Mouse (Mus musculus) brain, adult 10 weeks (tissue): ENCODE measurements around the gene Tie1. TPM values are rescaled to one million over a fixed set of nuclear protein-coding genes. Genes with fewer than 3 reads are reported as not detected.

Source experiments
- polyA plus RNA-seq: library from polyadenylated mRNA; stranded (reverse); fragments of 350-450 nt; fragmentation: Illumina TruSeq; extraction: RNeasy Lipid Tissue Mini Kit (QIAGEN cat#74804); gene quantifications from one replicate; pipeline ENCODE4 v1.2.3, GENCODE M21; 2015; ENCODE audit warnings: low read depth, low replicate concordance

Gene Tie1
- polyA plus RNA-seq: 7.1 TPM

GRCm38 (mm10) chr4:118489717-118490132 lies at the start of gene Tie1:
Gene Tie1, minus strand, starts transcription at chr4:118490061.

DNA sequence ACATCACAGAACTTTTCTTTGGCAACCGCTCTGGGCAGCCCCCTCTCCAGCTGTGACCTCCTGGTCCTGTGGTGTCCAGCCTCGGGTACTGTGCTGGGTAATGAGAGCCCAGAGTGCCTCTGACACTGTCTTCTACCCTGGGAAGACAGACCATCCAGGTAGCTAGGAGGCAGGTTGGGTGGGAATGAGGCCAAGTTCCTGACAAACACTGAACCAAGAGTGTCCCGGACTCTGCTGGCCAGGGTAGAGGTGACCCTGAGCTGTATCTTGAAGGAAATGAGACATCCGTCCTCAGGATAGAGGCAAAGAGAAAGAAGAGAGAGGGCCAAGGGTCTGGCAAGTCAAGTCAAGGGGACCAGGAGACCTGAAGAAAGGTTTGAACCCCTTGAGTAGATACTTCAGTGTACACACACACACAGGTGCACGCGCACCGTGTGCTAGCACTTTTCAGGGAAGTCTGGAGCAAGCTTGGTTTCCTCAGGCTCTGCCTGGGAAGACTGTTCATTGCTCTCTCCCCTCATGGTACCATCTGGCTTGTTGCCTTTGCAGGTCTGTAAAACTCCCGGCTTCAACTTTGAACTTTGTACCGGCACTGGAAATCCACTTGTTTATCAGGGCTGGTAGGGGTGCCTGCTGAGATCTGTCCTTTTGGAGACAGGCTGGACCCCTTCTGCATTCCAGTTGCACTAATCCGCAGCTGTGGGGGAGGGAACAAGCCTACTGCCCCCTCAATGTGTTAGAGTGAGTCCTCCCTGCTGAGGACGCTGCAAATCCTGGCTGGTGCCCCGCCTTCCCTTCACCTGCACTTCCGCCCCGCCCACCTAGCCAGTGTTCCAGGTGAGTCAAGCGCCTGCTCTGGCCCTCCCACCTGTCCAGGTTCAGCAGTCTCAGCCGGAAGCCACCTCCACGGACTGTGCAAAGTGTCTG lies 36.8 kb upstream of the Tie1 start, which contains the start of gene 2610528J11Rik:
Gene 2610528J11Rik, plus strand, starts transcription at position 592 of the 927 bp plus-strand sequence.

GRCm38 (mm10) chr4:118457345-118457975 lies 32.4 kb downstream of the Tie1 start, which contains the start of gene Mpl:
Gene Mpl, minus strand, starts transcription at chr4:118457513.

DNA sequence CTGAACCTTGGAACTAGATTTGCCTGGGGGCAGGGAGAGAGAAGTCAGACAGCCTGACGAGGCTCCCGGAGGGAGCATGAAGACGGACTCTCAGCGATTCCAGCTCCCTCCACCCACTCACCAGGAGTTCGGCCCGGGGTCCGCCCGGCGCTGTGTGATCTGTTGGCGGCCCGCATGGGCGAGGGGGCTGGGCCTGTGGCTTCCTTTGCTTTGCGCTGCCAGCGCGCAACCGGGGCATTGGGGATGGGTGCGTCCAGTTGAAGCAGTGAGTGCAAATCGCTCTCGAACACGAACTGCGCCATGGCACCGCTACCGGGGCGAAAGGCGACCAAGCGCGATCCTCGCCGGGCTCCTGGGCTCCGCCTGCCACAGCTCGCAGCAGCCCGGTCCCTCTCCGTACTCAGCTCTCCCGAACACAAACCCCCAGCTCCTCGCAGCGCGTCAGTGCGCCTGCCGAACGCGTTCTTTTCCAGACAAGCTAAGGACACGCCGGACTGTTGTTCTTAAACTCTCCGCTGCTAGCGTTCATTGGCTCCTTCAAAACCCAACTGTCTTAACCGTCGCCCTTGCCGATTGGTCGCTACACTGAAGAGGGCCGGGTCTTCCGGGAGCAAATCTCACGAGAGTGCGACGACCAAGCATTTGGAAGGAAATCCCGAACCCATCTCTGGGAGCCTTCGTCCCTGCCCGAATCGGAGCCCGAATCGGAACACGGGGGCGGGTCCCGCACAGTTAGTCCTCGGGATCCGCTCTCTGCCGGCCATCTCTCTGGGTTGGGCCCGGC lies 52.8 kb downstream of the Tie1 start, which contains the start of gene Cdc20:
Gene Cdc20, minus strand, starts transcription at position 533 of the 784 bp plus-strand sequence.

DNA sequence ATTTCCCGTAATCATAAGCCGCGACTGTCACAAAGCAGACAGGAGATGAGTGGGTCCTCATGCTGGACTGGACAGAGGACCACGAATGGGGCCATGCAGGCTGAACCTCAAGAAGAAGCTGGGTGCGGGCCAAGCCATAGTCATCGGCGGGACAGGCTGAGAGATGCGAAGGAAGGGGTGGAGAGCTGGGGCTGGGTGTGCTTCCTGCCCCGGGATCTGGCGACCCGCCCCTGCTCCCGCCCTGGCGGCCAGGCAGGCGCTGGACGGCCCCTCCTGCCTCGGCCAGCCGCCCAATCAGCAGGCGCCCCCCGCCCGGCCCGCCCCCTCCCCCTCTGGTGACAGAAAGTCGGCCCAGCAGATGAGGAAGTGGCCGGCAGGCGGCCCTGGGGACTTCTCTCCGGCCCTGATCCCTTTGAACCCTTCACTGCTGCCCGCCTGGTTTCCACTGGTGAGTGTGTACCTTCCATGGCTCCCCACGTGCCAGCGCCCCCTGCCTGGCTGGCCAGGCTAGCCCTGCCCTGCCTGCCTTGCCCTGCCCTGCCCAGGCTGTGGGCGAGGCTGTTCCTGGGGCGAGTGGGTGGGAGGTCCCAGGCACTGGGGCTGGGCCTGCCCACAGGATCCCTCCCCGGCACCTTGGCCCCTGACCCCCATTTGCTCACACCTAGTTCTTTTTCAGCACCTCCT lies 62.0 kb downstream of the Tie1 start, which contains the start of gene Elovl1:
Gene Elovl1, plus strand, starts transcription at position 326 of the 684 bp plus-strand sequence.

Other genes with a start within 250 kb of the Tie1 start
- gene Ptprf, start 198.7 kb downstream of the Tie1 start, polyA plus RNA-seq: 37.0 TPM
- 19.7 TPM for gene Szt2, start 80.8 kb downstream of the Tie1 start, polyA plus RNA-seq
- gene Med8, start 80.7 kb downstream of the Tie1 start, polyA plus RNA-seq: 53.8 TPM
- 28.2 TPM for gene Elovl1, start 62.0 kb downstream of the Tie1 start, polyA plus RNA-seq
- gene Cdc20, start 52.7 kb downstream of the Tie1 start, polyA plus RNA-seq: 2.2 TPM
- gene Mpl, start 32.5 kb downstream of the Tie1 start, polyA plus RNA-seq: 0.62 TPM
- gene 2610528J11Rik, start 36.9 kb upstream of the Tie1 start, polyA plus RNA-seq: not detected
- gene Tmem125, start 54.0 kb upstream of the Tie1 start, polyA plus RNA-seq: 15.7 TPM
- 0.67 TPM for gene Cfap57, start 130.7 kb upstream of the Tie1 start, polyA plus RNA-seq
- 60.0 TPM for gene Ebna1bp2, start 130.7 kb upstream of the Tie1 start, polyA plus RNA-seq
- gene Olfr62, start 168.9 kb upstream of the Tie1 start, polyA plus RNA-seq: not detected
- gene Olfr1342, start 202.7 kb upstream of the Tie1 start, polyA plus RNA-seq: not detected
- not detected for gene Olfr1341, start 213.5 kb upstream of the Tie1 start, polyA plus RNA-seq
- not detected for gene Olfr1340, start 230.1 kb upstream of the Tie1 start, polyA plus RNA-seq
- not detected for gene Olfr1339, start 242.1 kb upstream of the Tie1 start, polyA plus RNA-seq